Mouse (Mus musculus) liver, postnatal 0 days (tissue): ENCODE measurements around the gene Adck1.

ENCODE experiments used
- CTCF ChIP-seq: sonication (generic); IDR thresholded peaks from 2 replicates; pipeline ENCODE4 v1.5.1; 2016; ENCODE audit warnings: antibody characterized with exemption, low read depth
- EP300 ChIP-seq: IDR thresholded peaks from 2 replicates; pipeline ENCODE4 v1.6.1; 2016; ENCODE audit warnings: antibody characterized with exemption, low read depth, mild to moderate bottlenecking

DNA sequence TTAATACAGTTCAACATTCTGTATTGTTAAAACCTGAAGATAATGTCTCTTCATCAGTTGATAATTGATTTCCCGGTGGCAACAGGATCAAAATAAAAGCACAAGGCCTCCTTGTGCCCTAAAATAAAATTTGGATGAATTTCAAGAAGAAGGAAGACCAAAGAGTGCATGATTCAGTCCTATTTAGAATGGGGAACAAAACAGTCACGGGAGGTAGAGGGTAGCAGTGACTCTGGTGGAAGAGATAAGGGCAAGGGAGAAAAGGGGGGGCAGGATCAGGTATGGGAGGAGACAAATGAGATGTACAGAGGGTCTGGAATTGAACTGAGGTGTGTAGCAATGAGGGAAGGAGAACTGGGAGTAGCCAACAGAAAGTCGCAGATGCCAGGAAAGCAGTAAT lies 45.8 kb upstream of the Adck1 start:
- TF ChIP-seq CTCF, result no peak
- no peak for TF ChIP-seq EP300
